Mouse (Mus musculus): Measurements from ENCODE around the gene Map4k3.
"Not testable (repeated sequence)": the region's sequence is repeated elsewhere in the genome, so short reads cannot be mapped to it uniquely, and the experiment has no call there.

The Map4k3 gene

DNA sequence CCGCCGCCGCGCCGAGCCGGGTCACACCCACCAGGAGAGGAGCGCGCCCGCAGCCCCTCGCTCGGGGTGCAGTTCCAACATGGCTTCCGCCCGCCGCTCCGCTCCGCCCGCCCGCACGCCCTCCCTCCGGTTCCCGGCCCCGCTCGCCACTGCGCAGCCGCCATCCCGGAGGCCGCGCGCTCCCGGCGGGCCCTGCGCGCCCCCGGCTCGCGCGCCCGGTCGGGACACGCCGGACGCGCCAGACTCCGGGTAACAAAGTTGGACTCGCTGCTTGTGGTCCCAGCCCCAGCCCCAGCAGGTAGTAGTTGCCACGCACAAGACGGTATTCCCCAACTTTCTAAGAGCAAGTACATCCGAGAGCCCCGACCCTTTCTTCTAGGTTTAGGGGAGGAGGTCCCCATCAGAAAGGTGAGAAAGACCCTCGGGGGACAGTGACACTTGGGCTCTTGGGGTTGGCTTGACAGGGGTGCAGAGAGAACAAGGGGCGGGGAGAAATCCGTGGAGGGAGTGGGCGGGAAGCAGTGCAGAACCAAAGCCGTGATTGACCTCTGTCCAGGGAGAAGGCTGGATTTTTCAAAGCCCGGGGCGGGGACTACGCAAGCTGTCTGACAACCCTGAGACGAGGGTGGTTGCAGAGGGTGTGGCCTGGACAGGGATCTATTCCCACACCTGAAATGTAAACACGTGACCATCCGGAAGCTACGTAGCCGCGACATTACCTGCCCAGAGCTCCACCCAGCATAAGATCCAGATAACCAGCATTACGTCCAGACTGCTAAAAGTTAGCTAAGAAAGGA is at the start of gene Map4k3:
Gene Map4k3, minus strand, starts transcription at position 424 of the 797 bp plus-strand sequence.
- peak; percentile 94 for DNase-seq

DNA sequence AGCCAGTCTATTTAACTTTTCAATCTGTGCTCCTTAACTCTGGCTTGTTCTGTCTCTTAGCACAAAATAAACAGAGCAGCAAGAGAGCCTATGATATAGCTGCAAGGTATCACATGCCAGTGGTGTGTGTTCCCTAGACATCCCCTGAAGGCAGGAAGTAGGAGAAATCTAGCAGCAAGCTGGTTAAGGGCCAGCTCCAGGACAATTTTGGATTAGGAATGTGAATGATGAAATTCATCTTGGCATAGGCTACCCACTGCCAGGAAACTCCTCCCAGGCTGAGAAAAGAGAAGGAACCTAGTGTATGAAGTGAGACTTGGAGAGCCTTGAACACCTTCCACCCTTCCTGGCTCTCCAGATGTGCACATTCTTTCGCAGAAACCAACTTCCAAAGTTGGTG is 49.3 kb upstream of the Map4k3 start:
- DNase-seq, result no peak

DNA sequence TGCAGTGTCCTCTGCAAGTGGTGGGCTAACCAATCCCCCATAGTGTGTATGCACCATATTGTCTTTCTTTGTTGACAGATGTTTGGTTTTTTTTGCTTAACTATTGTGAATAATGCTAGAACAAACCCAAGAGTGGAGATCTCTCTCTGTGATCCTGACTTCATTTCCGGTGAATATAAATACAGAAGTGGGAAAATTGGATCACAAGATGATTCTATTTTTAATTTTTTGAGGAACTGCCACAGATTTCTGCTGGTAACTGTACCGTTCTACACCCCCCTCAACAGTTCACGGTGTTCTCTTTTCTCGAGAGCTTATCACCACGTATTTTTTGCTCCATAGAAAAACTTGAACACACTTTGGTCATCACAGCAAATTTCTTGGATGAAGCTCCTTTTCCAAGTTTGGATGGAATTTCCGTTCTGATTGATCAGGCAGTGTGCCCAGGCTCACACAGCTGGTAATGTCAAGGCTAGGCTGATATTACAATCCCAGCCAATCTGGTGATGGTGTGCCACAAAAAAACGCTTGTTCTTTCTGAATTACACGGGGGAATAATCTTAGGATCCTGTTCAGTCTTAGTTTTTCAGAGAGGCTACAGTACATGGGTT is 47.0 kb upstream of the Map4k3 start:
- DNase-seq, result no peak

DNA sequence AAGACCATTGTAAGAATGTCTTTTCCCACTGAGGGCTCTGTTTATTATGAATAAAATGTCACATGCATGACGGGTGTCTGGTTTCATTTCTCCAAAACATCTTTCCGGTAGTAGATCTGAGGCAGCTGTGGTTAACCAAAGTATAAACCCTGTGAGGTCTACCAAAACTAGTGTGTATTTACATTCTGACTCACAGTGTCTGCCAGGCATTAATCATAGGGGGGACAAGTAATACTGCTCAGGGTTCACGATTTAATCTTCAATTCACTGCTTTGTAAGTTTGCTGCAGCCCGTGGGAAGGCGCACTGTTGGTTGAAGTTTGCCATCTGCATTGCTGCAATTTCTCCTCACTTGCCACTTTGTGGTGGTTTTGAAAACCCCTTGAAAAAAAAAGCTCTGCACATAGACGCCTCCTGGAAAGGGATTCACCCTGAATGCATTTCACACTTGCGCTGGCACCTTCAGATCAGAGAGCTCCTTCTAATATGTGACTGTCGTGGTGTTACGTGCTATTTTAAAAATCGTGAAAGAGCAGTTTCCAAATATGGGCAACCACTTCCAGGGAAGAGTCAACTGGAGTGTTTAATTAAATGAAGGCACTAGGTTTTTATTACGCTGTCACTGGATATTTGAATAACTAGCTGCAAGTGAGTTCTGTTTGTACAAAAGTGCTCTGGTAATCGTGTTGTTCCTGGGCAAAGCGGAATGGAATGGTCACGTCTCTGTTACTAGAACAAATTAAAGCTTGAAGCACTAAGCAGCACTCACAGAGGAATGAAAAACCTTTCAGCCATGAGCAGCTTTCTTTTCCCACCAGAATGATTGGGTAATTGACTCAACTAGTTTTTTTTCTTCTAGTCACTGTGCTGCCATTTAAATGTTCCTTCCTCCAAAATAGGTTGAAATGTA is 44.5 kb upstream of the Map4k3 start:
- no peak for DNase-seq

DNA sequence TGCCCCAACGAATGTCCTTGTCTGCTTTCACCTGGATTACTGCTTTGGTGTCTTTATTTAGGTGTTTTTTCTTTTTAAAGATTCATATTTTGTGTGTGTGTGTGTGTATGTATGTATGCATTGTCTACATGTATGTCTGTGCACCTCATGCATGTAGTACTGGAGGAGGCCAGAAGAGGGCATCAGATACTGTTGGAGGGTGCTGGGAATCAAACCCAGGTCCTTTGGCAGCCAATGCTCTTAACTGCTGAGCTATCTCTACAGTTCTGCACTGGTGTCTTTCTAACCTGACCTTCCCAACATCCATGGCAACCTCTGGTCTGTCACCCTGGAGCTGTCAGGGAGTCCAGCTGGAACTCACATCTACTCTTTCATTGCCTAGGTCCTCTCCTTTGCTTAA is 41.8 kb upstream of the Map4k3 start:
- no peak for DNase-seq

DNA sequence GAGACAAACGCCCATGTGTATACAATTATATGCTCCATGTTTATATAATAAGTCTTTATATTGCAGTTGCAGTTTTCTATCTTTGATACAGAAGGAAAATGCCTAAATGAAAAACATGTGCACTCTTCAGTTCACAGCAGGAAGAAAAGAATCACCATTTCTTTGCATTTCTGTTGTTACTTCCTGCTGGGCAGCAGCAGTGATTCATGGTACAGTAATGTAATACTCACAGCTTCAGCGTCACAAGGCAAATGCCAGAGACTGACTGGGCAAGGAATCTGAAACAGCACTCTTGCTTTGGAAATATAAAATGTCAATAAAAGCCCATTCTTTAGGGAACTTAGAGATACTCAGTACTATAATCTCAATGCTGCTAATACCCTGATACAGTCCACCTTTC is 36.9 kb upstream of the Map4k3 start:
- DNase-seq, result no peak

DNA sequence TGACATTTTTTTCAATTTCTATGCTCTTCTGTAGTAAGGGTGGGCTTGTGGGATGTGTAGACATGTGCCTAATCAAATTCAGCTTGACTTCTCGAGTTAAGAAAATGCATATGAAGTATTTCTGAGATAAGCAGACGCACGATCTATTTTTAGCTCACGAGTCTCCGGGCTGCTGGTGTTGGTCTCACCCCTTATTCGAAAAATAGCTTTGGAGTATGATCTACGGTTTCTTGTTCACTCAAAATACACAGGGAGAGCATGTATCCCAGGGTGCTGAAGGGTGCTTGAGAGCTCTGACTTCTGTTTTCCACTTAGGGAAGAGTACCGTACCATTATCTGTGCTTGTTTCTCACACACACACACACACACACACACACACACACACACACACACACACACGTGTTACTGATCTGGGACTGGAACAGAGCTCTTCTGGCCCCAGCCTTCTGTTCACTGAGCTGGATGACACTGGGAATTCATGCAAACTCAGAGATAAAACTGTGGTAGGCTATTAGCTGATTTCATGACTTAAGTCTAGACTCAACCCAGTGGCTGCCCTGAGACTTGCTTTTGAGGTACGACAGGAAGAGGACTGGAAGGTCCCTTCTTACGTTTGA is 34.9 kb upstream of the Map4k3 start:
- no peak for DNase-seq

DNA sequence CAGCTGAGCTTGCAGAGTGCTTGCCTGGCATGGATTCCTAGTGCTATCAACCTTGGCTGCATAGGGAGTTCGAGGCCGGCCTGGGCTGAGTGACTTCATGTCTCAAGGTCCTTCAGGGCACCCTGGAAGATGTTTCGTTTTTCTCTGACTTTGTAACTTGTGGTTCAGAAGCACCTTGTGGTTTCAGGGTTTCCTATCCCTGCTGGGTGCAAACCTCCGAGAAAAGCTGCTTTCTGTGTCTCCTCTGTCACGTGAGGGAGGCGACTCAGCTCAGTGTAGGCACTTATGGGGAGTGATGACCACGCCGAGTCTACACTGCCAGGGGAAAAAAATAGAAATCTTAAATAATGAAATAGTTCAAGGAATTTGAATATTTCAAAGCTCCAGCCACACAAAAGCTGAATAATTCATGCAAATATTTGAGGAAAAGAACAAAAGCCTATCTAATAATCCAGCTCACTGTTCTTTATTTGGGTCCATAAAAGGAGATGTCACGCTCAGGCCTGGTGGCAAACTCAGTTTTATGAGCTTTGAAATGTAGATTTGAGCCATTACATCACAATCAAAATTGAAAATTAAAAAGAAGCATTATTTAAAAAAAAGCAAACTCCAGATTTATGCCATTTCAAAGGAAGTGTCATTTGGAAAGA is 34.2 kb upstream of the Map4k3 start:
- DNase-seq, result no peak

DNA sequence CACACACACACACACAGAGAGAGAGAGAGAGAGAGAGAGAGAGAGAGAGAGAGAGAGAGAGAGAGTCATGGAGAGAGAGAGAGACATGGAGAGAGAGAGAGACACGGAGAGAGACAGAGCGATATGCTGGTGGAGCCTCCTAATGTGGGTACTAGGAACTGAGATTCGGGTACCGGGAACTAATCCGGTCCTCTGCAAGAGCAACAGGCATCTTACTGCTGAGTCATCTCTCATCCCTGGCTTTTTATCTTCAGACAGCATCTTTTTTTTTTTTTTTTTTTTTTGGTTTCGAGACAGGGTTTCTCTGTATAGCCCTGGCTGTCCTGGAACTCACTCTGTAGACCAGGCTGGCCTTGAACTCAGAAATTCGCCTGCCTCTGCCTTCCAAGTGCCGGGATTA is 32.9 kb upstream of the Map4k3 start:
- not testable (repeated sequence) for DNase-seq

DNA sequence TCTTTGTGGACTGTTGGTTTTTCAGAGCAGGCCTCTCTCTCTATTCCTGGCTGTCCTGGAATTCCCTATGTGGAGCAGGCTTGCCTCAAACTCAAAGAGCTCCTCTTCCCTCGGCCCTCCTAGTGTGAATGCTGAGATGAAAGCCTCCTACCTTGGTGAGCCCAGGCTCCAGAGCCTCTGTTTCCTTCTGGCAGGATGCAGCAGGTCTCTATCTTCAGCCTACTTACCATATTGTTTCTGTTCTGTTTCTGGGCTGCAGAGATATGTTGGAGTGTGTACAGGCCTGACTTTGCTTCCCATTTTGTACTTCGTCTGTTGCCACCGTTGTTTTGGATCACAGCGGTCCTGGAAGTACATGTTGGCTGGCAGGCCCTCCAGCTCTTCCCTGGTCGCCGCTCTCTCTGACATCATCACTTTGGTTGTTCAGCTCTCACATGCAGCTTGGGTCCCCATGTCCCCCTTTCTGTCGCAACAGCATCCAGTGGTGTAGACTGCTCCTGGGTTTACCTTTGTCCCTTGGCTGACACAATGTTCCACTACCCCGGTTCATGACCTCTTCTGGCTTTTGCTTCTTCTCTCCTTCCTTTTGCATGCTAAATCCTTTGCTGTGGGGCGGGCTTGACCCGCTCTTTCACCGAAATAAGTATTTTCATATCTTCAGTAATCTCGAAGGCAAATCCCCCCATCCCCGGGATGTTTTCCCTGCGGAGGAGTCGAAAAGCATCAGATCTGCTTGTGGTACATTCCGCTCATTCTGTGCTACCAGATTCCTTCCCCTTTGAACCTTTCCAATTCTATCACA is 32.3 kb upstream of the Map4k3 start:
- no peak for DNase-seq

DNA sequence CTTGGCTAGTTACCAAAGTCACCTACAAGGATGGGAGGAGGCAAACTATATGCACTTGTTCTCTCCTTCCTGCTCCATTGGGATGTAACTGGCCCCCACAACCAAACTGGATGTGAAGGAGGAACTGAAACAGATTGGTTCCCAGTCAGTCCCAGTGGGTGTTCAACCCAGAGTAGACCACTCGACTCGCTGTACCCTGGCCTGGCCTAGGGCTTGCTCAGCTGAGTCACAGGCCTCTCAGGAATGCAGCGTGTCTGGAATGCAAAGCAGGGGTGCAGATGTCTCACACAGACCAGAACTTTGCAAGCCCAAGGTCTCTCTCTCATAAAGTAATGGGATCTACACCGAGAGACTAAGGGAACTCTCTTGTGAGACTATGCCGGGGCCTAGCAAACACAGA is 27.8 kb upstream of the Map4k3 start:
- DNase-seq, result peak; percentile 62

DNA sequence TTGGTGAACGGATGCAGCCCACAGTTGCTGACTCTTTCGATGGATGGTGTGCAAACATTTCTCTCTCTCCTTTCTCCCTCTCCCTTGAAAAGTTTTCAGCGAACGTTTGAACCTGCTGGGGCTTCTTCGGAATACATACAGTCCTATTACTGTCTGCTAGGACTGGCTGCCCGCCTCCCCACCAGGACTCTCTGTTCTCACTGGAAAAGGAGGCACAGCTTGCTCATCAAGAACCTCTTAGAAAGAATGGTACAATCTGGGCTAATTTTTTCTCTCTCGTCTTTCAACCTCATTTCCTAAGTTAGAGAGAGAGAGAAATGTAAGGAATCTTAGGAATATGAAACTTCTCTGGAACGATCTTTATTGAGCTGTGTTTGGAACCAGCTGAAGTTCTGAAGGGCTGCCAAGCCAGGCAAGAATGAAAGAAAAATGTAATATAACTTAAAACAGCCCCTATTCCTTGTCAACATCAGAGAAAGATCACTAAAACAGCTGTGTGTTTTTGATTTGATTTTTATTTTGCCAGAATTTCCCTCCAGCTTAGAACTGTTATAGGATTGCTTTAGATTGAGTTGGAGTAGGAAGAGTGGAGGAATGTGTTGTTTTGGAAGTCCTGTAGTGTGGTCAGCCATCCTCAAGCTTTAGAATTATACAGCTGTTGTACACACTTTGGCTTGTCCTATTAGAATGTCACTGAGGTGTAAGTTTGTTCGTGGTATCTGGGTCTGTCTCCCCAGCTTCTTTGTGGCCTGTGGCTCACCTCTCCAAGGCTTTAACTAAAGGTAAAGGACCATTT is 27.0 kb upstream of the Map4k3 start:
- DNase-seq, result peak; percentile 29

DNA sequence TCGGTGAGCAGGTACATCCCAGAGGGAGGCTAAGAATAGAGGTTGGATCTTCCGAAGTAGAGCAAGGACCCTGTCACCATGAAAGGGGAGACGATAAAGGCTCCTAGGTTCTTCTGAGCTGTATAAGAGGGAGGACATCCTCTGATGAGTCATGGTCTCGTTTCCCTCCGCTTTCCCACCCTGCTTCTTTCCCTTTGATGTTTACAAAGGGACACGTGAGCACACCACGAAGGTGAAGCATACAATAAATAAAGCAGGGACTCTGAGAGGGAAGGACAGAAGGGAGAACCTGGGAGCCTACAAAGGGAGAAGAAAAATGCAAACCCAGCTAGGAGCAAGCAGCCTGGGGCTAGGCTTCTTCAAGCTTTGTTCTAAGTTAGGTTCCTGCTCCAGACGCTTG is 26.3 kb upstream of the Map4k3 start:
- DNase-seq, result no peak

DNA sequence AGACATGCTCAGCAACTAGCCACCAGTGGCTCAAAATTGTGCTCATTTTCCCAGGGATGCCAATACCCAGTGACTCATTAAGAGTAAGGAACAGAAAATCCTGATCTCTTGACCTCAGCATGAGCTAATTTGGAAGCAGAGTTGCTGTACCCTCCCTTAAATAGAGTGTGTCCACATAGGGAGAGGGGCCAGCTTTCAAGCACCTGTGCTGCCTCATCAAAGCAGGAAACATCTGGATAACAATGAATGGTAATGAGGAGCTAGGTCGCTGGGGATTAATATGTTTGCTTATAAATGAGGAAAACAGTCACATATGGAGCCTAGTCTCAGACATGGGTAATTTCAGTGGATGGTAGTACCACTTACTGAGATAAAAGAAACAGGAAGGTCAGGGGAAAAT is 24.2 kb upstream of the Map4k3 start:
- DNase-seq, result no peak

DNA sequence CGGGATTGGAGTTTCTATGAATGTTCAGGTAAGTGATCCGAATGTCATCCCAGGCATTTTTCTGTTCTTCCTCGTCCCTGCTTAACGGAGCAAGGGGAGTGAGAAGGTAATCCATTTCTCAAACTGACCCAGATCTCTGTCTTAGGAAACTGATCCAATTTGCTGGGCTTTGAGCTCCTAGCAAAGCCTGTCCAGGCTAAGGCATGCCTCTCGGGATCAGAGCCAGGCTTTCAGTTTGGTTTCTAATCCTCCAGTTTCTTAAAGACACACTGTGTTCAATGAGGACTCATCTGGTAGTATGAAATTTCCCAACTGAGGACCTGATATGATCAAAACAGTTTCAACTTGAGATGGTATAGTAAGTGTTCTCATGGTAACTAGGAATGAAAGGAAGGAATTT is 11.1 kb upstream of the Map4k3 start:
- no peak for DNase-seq

DNA sequence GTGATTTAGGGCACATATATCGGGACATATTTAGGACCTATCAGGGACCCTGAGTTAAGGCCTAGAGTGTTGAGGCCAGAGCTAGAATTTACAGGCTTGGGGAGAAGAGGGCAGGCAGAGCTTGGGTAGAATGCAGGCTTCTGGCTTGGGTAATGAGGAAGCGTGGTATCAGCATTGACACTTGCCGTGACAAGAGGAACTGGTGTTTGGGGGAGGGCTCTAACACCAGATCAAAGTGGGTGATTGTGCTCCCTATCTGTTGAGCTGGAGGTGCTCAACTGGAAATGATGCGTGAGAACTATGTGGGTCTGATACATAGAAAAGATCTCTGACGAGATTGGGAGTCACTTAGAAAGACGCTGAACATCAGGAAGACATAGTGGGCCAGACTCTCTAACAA is 6.4 kb upstream of the Map4k3 start:
- no peak for DNase-seq

DNA sequence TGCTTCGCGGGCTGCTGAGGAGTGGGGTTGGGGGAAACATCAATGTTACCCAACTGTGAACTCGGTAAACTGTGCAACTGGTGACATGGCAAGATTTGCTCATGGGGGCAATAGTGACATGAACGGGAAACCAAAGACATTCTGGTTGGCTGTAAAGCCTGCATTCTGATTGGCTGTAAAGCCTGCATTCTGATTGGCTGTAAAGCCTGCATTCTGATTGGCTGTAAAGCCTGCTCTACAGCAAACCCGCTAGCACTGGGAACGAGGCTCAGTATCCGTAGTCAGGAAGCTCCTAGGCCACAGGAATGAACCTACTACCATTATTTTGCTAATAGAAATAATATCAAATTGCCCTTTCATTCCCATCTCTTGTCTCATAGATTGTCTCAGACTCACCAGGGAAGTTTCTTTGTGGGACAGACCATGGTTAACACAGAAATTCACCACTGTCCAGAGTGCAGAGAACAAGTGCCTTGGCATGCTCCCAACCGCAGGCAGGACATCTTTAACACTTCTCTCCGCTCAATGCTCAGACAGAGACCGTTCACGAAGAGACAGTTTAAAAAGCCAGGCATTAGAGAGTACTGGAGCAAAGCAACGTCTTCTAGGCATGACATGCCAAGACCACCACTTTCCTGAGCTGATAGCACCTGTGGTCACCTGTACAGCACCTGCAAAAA is 5.0 kb upstream of the Map4k3 start:
- peak; percentile 14 for DNase-seq

DNA sequence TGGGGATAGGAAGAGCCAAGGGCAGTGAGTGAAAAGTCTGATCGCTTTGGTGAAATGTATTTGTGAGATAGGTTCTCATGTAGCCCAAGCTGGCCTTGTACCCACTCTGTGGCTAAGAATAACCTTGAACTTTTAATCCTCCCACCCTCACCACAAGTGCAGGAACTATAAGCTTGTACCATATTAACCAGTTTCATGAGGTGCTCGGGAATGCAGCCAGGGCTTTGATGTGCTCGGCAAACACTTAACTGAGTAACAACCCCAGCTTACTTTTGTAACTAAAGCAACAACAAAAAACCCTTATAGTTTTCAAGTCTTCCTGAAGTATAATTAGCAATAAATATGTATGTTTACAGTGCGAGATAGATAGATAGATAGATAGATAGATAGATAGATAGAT is 4.0 kb upstream of the Map4k3 start:
- DNase-seq, result peak; percentile 34

DNA sequence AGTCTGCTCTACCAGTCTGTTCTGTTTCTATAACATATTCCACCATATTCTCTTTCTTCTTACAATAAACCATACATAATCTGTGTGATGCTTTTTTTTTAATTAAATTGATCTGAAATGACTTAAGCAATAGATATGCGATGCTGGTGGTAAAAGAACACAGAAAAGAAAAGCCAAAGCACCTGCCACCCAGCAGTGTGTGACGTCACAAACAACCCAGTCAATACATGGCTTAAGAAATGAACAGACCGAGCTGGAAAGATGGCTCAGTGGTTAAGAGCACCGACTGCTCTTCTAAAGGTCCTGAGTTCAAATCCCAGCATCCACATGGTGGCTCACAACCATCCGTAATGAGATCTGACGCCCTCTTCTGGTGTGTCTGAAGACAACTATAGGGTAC is 2.0 kb upstream of the Map4k3 start:
- not testable (repeated sequence) for DNase-seq

DNA sequence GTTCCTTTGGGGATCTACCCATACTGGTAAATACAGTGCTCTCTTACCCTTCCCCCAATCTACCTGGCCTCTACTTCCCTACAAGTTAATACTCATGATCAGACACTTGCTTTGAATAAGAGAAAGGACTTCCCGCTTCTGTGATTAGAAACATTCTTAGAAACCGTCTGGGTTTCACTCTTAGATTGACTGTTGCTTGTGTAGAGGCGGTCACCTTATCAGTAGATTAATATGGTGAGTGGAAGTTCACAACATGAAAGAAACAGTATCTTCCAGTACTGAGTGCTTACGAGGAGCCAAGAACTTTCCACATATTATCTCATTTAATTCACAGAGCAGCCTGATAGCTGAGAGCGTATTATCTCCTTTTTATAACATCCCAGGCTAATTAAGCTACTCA is 1.5 kb upstream of the Map4k3 start:
- DNase-seq, result no peak

Measured in kidney, postnatal 10 days (tissue).